Mouse (Mus musculus) brain, embryonic 14.5 days (tissue): ENCODE measurements around the gene Ank2.

ENCODE experiments used
- CTCF ChIP-seq: fragments of 200-500 bp; IDR thresholded peaks from 2 replicates; pipeline ENCODE4 v1.5.1; 2012; ENCODE audit warnings: inconsistent platforms, mild to moderate bottlenecking, moderate library complexity, borderline replicate concordance; ENCODE audit not compliant: insufficient read depth, insufficient read length; ENCODE audit errors: extremely low read depth
- POLR2A ChIP-seq: fragments of 200-500 bp; IDR thresholded peaks from 2 replicates; pipeline ENCODE4 v1.6.1; 2012; ENCODE audit warnings: mild to moderate bottlenecking, inconsistent platforms, borderline replicate concordance; ENCODE audit not compliant: poor library complexity, insufficient read depth, insufficient read length, severe bottlenecking; ENCODE audit errors: extremely low read depth

GRCm38 (mm10) chr3:127463816-127464480, 35.2 kb downstream of the Ank2 start:
- no peak for TF ChIP-seq POLR2A
- TF ChIP-seq CTCF, result no peak
